Mouse (Mus musculus): ENCODE results near the gene Scml4. TPM values are rescaled to one million over a fixed set of nuclear protein-coding genes. Genes with fewer than 3 reads are reported as not detected.

Gene Scml4
- polyA plus RNA-seq, 1 experiment from 2014 or later, result 0.03 TPM

GRCm38 (mm10) chr10:42945316-42945715 is 85.1 kb downstream of the Scml4 start:
- ChIA-PET POLR2A (interaction anchor here (0.6 kb wide), 1 partner anchor 14 kb away, joined by 3 read pairs; no protein-coding TSS in a partner anchor), CTCF (interaction anchor here (1.2 to 1.6 kb wide), 2 partner anchors 10 to 42 kb away, joined by 3 to 4 read pairs; no protein-coding TSS in a partner anchor)
- DNase-seq (ENCODE audit: low read depth, low spot score) (no peak), ATAC-seq (no peak)
- in situ Hi-C loops (cut with MboI; ENCODE audit: low pct_unique_long_range_greater_than_20kb), result no loop called here
- H3K27me3 ChIP-seq, result peaks cover 6% of the 10 kb centered on the region
- TF ChIP-seq CTCF (IDR thresholded peaks at IDR 0.05), result no peak

- peaks cover 6% of the 10 kb centered on the region for H3K27me3 ChIP-seq
- ChIA-PET CTCF (interaction anchor here (1.4 kb wide), 1 partner anchor 84 kb away, joined by 3 read pairs; no protein-coding TSS in a partner anchor), POLR2A (no interaction called here)
- no peak for ATAC-seq
- DNase-seq (ENCODE audit: low read depth, low spot score), result no peak
- in situ Hi-C loops (cut with MboI; ENCODE audit: low pct_unique_long_range_greater_than_20kb), result no loop called here
- TF ChIP-seq CTCF (IDR thresholded peaks at IDR 0.05), result no peak
These were observed 87.2 kb downstream of the Scml4 start for GRCm38 (mm10) chr10:42947336-42947735.

- CTCF ChIA-PET, result interaction anchor here (1.5 to 1.6 kb wide), 2 partner anchors 8 to 37 kb away, joined by 3 to 7 read pairs; no protein-coding TSS in a partner anchor
- H3K27me3 ChIP-seq, result peaks cover 2% of the 10 kb centered on the region
- ATAC-seq, result no peak
- DNase-seq (ENCODE audit: low read depth, low spot score), result no peak
- POLR2A ChIA-PET, result no interaction called here
- no peak for TF ChIP-seq CTCF (IDR thresholded peaks at IDR 0.05)
- in situ Hi-C loops (cut with MboI; ENCODE audit: low pct_unique_long_range_greater_than_20kb), result no loop called here
These were observed 90.1 kb downstream of the Scml4 start for GRCm38 (mm10) chr10:42950252-42950751.

- in situ Hi-C loops (cut with MboI; ENCODE audit: low pct_unique_long_range_greater_than_20kb), result no loop called here
These were observed 91.2 kb downstream of the Scml4 start for GRCm38 (mm10) chr10:42951078-42952045.

GRCm38 (mm10) chr10:42952046-42952420 is 91.9 kb downstream of the Scml4 start:
- POLR2A ChIA-PET, result interaction anchor here (0.6 kb wide), 1 partner anchor 608 kb away, joined by 3 read pairs; no protein-coding TSS in a partner anchor
- CTCF ChIA-PET, result no interaction called here
- H3K27me3 ChIP-seq, result peaks cover 12% of the 10 kb centered on the region
- ATAC-seq, result no peak
- in situ Hi-C loops (cut with MboI; ENCODE audit: low pct_unique_long_range_greater_than_20kb), result no loop called here
- DNase-seq (ENCODE audit: low read depth, low spot score), result no peak
- no peak for TF ChIP-seq CTCF (IDR thresholded peaks at IDR 0.05)

More at GRCm38 (mm10) chr10:42951078-42952045, 91.2 kb downstream of the Scml4 start:
- CTCF ChIA-PET, result interaction anchor here (1.6 kb wide), 1 partner anchor 36 kb away, joined by 7 read pairs; no protein-coding TSS in a partner anchor
- no peak for TF ChIP-seq CTCF (IDR thresholded peaks at IDR 0.05)
- DNase-seq (ENCODE audit: low read depth, low spot score) (no peak), ATAC-seq (peak; percentile 60)
- POLR2A ChIA-PET, result no interaction called here
- peaks cover 9% of the 10 kb centered on the region for H3K27me3 ChIP-seq

GRCm38 (mm10) chr10:42953601-42954000 is 93.4 kb downstream of the Scml4 start:
- peaks cover 19% of the 10 kb centered on the region for H3K27me3 ChIP-seq
- in situ Hi-C loops (cut with MboI; ENCODE audit: low pct_unique_long_range_greater_than_20kb), result no loop called here
- ChIA-PET POLR2A (no interaction called here), CTCF (interaction anchor here (1.3 kb wide), 1 partner anchor 34 kb away, joined by 6 read pairs; no protein-coding TSS in a partner anchor)
- TF ChIP-seq CTCF (IDR thresholded peaks at IDR 0.05), result no peak
- ATAC-seq, result no peak
- no peak for DNase-seq (ENCODE audit: low read depth, low spot score)

- DNase-seq (ENCODE audit: low read depth, low spot score) (no peak), ATAC-seq (no peak)
- in situ Hi-C loops (cut with MboI; ENCODE audit: low pct_unique_long_range_greater_than_20kb), result no loop called here
- ChIA-PET CTCF (no interaction called here), POLR2A (no interaction called here)
- no peak for TF ChIP-seq CTCF (IDR thresholded peaks at IDR 0.05)
- H3K27me3 ChIP-seq, result peaks cover 19% of the 10 kb centered on the region
These were observed 95.0 kb downstream of the Scml4 start for GRCm38 (mm10) chr10:42955205-42955604.

- H3K27me3 ChIP-seq, result peaks cover 19% of the 10 kb centered on the region
- no peak for DNase-seq (ENCODE audit: low read depth, low spot score)
- POLR2A ChIA-PET, result interaction anchor here (0.7 kb wide), 1 partner anchor 9 kb away, joined by 3 read pairs; no protein-coding TSS in a partner anchor
- CTCF ChIA-PET, result interaction anchor here (0.6 to 3.4 kb wide), 7 partner anchors 8 to 54 kb away, joined by 3 to 42 read pairs (median 4); no protein-coding TSS in a partner anchor
- ATAC-seq, result peak; percentile 76
- peak; percentile 93 for TF ChIP-seq CTCF (IDR thresholded peaks at IDR 0.05)
- in situ Hi-C loops (cut with MboI; ENCODE audit: low pct_unique_long_range_greater_than_20kb), result no loop called here
These were observed 97.9 kb downstream of the Scml4 start for GRCm38 (mm10) chr10:42957881-42958651.

- CTCF ChIA-PET, result interaction anchor here (0.6 to 3.4 kb wide), 6 partner anchors 9 to 55 kb away, joined by 3 to 42 read pairs (median 4); no protein-coding TSS in a partner anchor
- DNase-seq (ENCODE audit: low read depth, low spot score), result no peak
- in situ Hi-C loops (cut with MboI; ENCODE audit: low pct_unique_long_range_greater_than_20kb), result no loop called here
- peaks cover 19% of the 10 kb centered on the region for H3K27me3 ChIP-seq
- ATAC-seq, result no peak
- no peak for TF ChIP-seq CTCF (IDR thresholded peaks at IDR 0.05)
- POLR2A ChIA-PET, result interaction anchor here (0.7 kb wide), 1 partner anchor 9 kb away, joined by 3 read pairs; no protein-coding TSS in a partner anchor
These were observed 98.5 kb downstream of the Scml4 start for GRCm38 (mm10) chr10:42958686-42959085.

- no peak for TF ChIP-seq CTCF (IDR thresholded peaks at IDR 0.05)
These were observed 101.6 kb downstream of the Scml4 start for GRCm38 (mm10) chr10:42961771-42962170.

More at GRCm38 (mm10) chr10:42961771-42962170, 101.6 kb downstream of the Scml4 start:
- peaks cover 9% of the 10 kb centered on the region for H3K27me3 ChIP-seq
- ChIA-PET CTCF (no interaction called here), POLR2A (no interaction called here)
- DNase-seq (ENCODE audit: low read depth, low spot score), result no peak
- in situ Hi-C loops (cut with MboI; ENCODE audit: low pct_unique_long_range_greater_than_20kb), result no loop called here
- ATAC-seq, result no peak
